Mouse (Mus musculus): ENCODE results near the gene Upk3b. TPM values are rescaled to one million over a fixed set of nuclear protein-coding genes. Genes with fewer than 3 reads are reported as not detected.

Gene Upk3b
- total and polyA plus RNA-seq, 3 experiments = 0.09 TPM; not detected in 2

- TF ChIP-seq TCF12 (IDR thresholded peaks at IDR 0.05; ENCODE audit: low read depth, low read length) (no peak), JUN (IDR thresholded peaks at IDR 0.05; ENCODE audit: insufficient read depth, low read depth, low read length) (no peak), MAZ (IDR thresholded peaks at IDR 0.05; ENCODE audit: low read depth, low read length) (no peak), HCFC1 (IDR thresholded peaks at IDR 0.05; ENCODE audit: low read depth, low read length) (no peak)
- H3K27ac ChIP-seq (ENCODE audit: insufficient read depth, low read depth) = no peak overlapping the region
- in situ Hi-C loops (cut with MboI; ENCODE audit: low pct_ligation_motif_present, low pct_unique_long_range_greater_than_20kb, low sequenced_read_pairs) = no loop called here
- no peak overlapping the region for H3K4me3 ChIP-seq (replicated peaks in 1 of 3; ENCODE audit: low read depth in 2 of 3, low read length in 2 of 3, poor library complexity in 1 of 3)
- no peak for DNase-seq (ENCODE audit: extremely low read depth)
- H3K27me3 ChIP-seq (replicated peaks) = peaks cover 32% of the 10 kb centered on the region
- H3K4me2 ChIP-seq (ENCODE audit: insufficient read depth, low read depth, poor library complexity, severe bottlenecking) = no peak overlapping the region
- peaks cover 10 to 17% of the 10 kb centered on the region in 2 experiments; a peak in 3 of 4 replicates for H3K4me1 ChIP-seq (ENCODE audit: control insufficient read depth in 1 of 2, insufficient read depth in 2 of 2)
- dilution Hi-C loops (cut with MboI; ENCODE audit: extremely low pct_ligation_motif_present, extremely low pct_unique_long_range_greater_than_20kb, low sequenced_read_pairs) = no loop called here
- H3K36me3 ChIP-seq (replicated peaks in 1 of 2; ENCODE audit: control insufficient read depth in 1 of 2, insufficient read depth in 1 of 2, low read length in 1 of 2) = no peaks in the 10 kb centered on the region
- peaks cover 6% of the 10 kb centered on the region for H3K9me3 ChIP-seq (replicated peaks; ENCODE audit: low read length)
- no peaks in the 10 kb centered on the region for H3K79me2 ChIP-seq (replicated peaks; ENCODE audit: control insufficient read depth, extremely low read depth, insufficient read depth, poor library complexity, severe bottlenecking)
- no peak overlapping the region for H3K9ac ChIP-seq (ENCODE audit: insufficient read depth, low read depth)
These were observed 13.2 kb downstream of the Upk3b start for GRCm38 (mm10) chr5:136051231-136052085.

GRCm38 (mm10) chr5:136052861-136053655, 14.8 kb downstream of the Upk3b start:
- Histone ChIP-seq H3K4me1 (ENCODE audit: control insufficient read depth in 1 of 2, insufficient read depth in 2 of 2) (peaks cover 10 to 17% of the 10 kb centered on the region in 2 experiments; a peak in 3 of 4 replicates), H3K9me3 (replicated peaks; ENCODE audit: low read length) (peaks cover 6% of the 10 kb centered on the region), H3K27me3 (replicated peaks) (peaks cover 44% of the 10 kb centered on the region), H3K4me3 (replicated peaks in 1 of 3; ENCODE audit: low read depth in 2 of 3, low read length in 2 of 3, poor library complexity in 1 of 3) (no peak overlapping the region), H3K27ac (ENCODE audit: insufficient read depth, low read depth) (no peak overlapping the region), H3K79me2 (replicated peaks; ENCODE audit: control insufficient read depth, extremely low read depth, insufficient read depth, poor library complexity, severe bottlenecking) (no peaks in the 10 kb centered on the region), H3K4me2 (ENCODE audit: insufficient read depth, low read depth, poor library complexity, severe bottlenecking) (no peak overlapping the region), H3K9ac (ENCODE audit: insufficient read depth, low read depth) (no peak overlapping the region), H3K36me3 (replicated peaks in 1 of 2; ENCODE audit: control insufficient read depth in 1 of 2, insufficient read depth in 1 of 2, low read length in 1 of 2) (no peaks in the 10 kb centered on the region)
- no peak for DNase-seq (ENCODE audit: extremely low read depth)
- dilution Hi-C loops (cut with MboI; ENCODE audit: extremely low pct_ligation_motif_present, extremely low pct_unique_long_range_greater_than_20kb, low sequenced_read_pairs) (no loop called here), in situ Hi-C loops (cut with MboI; ENCODE audit: low pct_ligation_motif_present, low pct_unique_long_range_greater_than_20kb, low sequenced_read_pairs) (no loop called here)
- TF ChIP-seq NELFE (IDR thresholded peaks at IDR 0.05; ENCODE audit: low read depth, low read length) (no peak), MYC (IDR thresholded peaks at IDR 0.05; ENCODE audit: low read depth, low read length) (no peak), ZKSCAN1 (IDR thresholded peaks at IDR 0.05; ENCODE audit: borderline replicate concordance, low read depth, low read length) (no peak), BHLHE40 (IDR thresholded peaks at IDR 0.05; ENCODE audit: low read depth, low read length) (no peak), MEF2A (IDR thresholded peaks at IDR 0.05; ENCODE audit: borderline replicate concordance, low read depth, low read length) (no peak), IRF4 (IDR thresholded peaks at IDR 0.05; ENCODE audit: low read depth, low read length) (no peak)

Measured in CH12.LX (cell line).